Mouse (Mus musculus): ENCODE results near the gene Pmm2.

Pmm2 gene

DNA sequence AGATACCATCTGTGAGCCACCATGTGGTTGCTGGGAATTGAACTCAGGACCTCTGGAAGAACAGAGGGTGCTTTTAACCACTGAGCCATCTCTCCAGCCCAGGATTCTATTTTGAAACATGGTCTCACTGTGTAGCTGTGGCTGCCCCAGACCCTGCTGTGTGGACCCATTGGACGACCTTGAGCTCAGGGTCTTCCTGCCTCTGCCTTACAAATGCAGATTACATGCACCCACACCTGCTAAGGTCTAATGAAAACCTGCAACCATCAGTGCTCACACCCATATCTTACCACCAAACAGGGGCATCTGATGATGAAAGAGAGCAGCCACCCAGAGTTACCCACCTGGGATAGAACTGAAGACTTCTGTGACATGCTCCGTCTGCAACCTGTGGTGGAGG lies 18.8 kb downstream of the Pmm2 start:
- DNase-seq (ENCODE audit: low read depth, low spot score), result no peak

DNA sequence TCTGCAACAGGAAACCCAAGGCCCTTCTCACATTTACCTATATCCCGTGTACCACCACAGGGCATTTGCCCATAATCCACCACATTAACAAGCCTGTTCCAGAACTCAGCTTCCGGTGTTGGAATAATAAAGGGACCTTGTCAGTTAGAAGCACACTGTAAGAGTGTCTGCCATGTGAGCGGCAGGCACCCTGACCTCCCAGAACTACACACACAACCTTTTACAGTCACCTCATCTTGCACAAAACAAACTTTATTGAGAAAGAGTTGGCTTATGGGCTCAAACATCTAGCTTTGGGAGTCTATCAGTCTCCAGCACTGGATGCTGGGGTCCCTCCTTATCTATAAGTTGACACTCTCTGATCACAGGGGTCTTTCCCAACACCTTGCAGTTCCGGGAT lies 20.9 kb downstream of the Pmm2 start:
- no peak for DNase-seq (ENCODE audit: low read depth, low spot score)

DNA sequence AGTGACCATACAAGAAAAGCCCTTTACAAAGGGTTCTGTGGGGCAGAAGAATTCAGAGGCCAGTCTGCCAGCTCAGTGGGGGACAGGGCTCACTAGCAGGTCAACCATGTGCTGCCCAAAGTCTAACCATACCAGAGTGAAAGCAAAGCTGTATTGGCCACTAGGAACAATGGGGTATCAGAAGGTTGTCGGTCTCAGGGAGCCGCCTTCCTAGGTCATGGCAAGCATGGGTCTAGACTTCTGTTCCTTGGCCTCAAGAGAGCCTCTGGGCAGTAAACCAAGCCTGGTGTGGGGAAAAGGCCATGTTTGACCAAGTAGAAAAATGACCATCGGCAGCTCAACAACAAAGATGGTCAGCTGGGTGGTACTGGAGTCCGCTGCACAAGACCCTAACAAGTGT lies 21.3 kb downstream of the Pmm2 start:
- no peak for DNase-seq (ENCODE audit: low read depth, low spot score)

DNA sequence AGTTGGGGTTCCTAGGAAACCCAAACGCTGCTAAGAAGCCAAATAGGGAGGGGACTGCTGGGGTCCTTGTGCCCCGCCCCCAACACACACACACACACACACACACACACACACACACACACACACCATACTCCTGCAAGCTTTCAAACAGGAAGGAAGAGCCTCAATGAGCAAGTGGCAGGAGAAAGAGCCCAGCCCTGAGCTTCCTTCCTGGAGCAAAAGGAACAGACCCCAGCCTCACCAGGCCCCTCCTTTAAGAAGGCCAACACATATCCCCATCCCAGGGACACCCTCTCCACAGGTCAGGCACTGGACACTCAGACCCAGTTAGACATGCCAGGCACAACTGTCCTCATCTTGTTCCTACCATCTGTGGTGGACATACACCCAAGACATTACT lies 25.5 kb downstream of the Pmm2 start:
- DNase-seq (ENCODE audit: low read depth, low spot score), result no peak

DNA sequence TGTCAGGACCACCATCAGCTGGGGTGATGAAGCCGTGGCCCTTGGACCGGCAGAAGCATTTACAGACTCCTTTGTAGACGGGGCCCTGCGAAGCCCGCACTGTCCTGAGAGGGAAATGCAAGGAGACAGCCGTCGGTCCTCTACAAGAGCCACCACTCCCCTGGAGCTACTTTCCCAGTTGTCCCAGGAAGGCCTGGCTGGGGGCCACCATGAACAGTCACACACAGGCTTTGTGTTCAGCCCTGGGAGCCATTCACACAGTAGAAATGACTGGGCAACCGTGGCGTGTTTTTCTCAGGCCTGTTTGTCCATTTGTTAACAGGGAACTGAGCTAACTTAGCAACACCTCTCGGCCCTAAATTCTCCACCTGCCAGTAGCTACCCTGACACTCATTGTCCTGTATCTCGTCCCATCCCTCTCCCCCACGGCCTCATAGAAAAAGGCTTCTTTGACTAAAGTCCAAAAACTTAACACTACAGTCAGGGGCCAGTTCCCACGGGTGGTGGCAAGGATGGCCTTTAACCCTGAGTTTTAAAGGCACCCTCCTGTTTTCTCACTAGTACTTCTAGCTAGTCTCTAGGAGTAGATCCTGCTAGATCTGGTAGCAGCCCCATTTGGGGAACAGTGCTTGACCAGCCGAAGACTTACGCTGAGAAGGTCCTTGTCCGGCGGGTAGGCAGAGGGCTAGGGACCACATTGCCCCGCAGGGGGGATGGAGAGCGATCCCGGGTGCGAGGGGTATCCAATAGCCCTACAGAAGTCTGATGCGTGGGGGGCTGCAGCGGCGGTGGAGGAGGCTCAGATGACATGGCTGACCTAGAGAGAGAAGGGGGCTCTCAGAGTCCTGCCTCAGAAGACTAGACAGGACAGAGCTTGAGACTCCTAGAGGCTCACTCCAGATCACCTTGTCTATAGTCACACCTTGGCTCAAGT lies 26.4 kb downstream of the Pmm2 start:
- DNase-seq (ENCODE audit: low read depth, low spot score), result no peak

DNA sequence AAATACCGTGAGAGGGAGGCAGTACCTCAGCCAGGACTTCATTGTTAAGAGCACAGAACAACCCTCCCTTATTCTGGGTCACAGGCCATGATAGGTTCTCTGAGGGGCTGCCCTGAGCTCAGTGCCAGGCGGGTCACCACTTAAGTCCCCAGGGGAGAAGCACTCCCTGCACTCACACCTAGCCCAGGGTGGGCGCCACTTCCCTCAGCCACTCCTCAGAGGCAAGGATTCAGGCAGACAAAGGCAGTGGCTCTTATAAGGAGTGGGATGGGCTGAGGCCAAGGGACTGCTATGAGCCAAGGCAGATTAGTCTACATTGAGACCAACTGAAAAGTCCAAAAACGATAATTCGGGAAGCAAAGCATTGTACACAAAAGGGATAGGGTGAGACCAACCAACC lies 27.9 kb downstream of the Pmm2 start:
- DNase-seq (ENCODE audit: low read depth, low spot score), result no peak

DNA sequence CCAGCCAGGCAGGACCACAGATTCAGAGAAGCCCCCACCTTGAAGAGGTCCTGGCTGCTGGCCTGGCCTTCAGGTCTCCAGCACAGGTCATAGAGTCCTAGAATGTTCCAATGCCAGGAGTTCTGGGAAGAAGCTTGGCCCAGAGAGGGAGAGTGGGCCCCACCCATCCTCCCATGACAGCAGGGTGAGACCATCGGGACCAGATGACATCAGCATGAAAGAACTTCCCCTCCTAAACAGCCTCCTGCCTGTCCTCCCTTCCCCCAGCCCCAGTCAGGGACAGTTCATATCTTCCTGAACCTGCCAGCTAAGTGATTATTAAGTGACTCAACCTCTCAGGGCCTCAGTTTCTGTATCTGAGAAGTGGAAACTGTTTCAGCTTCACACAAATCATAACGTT lies 29.0 kb downstream of the Pmm2 start:
- DNase-seq (ENCODE audit: low read depth, low spot score), result no peak

DNA sequence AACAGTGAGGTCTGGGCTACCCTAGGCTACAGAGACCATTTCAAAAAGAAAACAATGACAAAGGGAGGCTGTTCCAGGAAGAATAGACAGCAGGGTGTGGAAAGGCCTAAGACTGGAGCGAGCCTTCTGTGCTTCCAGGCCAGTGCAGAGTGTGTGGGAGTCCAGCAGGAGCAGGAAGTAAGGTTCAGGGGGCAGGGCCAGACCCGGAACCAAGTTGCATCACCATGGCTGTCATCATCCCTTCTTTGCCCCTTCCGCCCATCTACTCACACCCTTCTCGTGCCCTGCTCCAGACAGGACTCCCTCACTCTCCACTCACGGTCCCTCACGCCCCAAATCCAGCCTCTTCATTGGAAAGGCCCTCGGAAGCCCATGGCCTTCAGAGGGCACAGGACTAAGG lies 29.8 kb downstream of the Pmm2 start:
- DNase-seq (ENCODE audit: low read depth, low spot score), result no peak

DNA sequence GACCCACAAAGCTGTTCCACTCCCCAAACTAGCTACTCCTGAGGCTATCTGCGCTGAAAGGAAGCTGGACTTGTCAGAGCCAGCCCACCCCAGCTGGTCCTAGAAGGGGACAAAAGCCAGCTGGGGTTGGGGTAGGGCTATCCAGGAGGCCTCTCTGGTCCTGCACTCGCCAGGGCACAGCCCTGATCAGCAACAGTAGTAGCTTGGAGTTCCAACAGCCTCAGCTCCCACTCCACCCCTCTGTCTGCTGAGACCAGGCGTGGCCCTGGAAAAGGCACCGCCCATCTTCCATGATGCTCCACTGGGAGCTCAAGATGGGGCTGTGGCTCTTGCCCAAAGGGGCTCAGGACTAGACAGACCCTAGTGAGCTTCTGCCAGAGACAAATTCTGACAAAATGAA lies 30.3 kb downstream of the Pmm2 start:
- no peak for DNase-seq (ENCODE audit: low read depth, low spot score)

DNA sequence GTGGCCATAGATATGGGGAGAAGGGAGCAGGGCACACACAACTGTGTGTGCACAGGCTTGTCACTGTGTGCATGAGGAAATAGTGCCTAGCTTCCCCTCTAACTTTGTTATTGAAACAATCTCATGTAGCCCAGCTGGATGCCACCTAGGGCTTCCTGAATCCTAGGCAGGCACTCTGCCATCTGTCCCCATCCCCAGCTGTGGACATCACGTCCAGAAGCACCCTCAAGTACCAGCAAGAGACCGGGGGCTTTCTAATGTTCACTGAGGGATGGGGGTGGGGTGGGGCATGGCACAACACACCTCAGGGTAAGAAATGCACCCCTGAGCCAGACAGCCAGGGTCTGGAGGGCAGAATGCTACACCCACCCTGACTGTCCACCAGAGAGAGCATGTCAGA lies 30.9 kb downstream of the Pmm2 start:
- DNase-seq (ENCODE audit: low read depth, low spot score), result no peak

DNA sequence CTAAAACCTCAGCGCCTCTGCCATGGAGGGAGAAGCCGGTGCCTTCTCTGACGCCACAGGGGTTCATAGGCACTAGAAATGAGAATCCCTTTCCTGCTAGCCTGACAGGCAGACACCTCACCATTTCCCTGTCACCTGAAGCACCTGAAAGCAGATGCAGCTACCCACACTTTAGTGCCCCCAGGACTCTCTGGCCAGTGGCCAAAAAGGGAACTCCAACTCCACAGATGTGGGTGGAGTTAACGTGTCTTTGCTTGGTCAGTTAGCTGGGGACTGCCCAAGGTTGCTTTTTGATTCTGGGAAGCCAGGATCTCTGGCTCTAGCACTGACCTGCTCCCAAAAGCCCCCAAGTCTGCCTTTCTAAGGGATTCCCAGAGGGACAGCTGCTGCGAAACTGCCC lies 32.0 kb downstream of the Pmm2 start:
- no peak for DNase-seq (ENCODE audit: low read depth, low spot score)

DNA sequence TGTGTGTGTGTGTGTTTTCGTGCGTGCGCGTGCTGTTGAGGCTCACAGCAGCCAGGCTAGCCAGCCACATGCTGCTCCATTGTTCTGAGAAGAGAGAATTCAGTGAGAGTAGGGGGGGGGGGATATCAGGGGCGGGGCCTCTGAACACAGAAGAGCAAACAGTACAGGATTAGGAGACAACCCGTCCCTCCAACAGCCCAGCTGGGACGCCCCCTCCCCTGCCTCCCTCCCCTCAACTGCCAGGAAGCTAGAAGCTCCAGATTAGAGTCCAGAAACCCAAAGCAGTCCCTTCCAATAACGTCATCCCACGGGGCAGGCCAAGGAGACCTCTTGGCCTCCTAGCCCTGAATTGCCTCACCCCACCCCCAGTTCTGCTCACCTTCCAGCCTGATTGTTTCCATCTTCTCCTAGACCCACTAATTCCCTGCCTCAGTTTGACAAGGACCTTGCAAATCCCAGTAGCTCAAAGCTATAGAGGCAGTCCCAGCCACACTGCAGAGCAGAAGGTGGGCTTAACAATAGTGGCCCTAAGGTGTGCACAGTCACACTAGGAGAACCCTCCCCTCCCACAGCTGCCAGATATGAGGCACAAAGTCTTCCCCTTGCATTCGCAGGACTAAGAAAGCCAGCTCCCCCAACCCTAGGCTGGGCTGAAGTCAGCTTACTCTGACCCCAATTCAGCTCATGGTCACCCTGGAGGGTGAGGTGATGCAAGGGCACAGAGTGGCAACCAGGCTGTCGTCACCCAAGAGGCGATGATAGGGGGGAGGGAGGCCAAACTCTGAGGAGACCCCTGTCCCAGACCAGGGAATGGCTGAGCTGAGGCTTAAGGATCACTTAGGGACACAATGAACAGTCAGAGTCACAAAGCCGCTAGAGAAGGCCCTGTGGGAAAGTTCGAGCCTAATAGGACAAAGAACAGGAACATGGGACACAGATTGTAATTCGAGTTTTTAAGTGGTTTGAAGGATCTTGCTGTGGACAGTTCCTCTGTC lies 32.9 kb downstream of the Pmm2 start:
- no peak for DNase-seq (ENCODE audit: low read depth, low spot score)

DNA sequence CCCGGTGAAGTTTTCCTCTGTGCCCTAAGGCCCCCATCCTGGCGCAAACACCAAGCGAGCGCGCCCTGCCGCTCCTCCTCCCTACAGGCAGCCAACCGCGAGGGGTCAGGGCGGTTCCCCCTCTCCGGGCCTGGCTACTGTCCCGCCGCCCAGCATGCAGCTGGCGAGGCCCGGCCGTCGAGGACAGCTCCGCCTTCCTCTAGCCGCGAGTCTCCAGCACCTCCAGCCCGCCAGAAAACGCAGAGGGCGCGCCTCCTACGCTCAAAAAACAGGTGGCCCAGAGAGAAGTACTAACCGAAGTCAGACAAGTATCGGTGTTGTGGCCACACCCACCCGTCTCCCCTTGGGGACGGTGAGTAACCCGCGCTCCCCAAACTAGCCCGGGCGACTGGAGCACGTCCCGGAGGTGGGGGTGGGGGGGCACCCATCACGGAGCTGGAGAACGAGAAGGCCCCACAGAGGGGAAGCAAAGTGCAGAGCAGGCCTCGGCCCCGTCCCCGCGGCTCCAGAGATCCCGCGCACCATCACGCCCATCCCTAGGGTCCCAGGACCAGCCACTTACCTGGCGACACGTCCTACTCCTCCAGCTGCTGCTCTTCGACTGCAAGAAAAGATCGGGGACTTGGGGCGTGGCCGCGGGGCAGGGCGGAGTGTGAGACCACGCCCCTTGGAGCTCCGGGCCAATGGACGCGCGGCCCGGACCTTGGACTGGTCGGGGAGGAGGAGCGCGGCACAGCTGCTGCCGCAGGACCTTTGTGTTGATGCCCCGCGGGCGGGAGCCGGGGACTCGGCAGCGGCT lies 34.3 kb downstream of the Pmm2 start, which contains the start of gene Carhsp1:
Carhsp1 (minus strand) TSS at position 605 of the 799 bp plus-strand sequence.
- DNase-seq (ENCODE audit: low read depth, low spot score), result peak; percentile 93

DNA sequence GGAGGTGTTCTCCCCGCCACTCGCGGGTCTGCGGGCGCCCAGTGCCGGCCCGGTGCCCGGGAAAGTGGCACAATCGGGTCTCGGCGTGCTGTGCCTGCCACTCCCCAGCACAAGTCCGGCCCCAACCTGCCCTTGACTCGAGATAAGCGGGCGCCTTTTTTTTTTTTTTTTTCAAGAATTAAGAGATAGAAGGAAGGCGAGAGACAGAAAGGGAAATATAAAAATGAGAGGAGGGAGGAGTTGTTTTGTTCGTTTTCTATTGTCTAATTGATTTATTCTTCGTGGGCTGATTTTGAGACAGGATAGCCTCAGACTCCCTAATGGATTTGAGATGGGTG lies 34.8 kb downstream of the Pmm2 start:
- no peak for DNase-seq (ENCODE audit: low read depth, low spot score)

DNA sequence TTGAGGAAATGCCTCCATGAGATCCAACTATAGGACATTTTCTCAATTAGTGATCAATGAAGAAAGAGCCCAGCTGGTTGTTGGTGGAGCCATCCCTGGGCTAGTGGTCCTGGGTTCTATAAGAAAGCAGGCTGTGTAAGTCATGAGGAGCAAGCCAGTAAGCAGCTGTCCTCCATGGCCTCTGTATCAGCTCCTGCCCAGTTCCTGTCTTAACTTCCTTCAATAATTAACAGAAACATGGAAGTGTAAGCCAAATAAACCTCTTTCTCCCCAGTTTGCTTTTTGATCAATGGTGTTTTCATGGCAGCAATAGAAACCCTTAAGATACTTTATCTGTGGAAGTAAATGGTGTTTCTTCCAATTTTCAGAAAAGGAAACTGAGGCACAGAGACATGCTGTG lies 35.3 kb downstream of the Pmm2 start:
- DNase-seq (ENCODE audit: low read depth, low spot score), result no peak

DNA sequence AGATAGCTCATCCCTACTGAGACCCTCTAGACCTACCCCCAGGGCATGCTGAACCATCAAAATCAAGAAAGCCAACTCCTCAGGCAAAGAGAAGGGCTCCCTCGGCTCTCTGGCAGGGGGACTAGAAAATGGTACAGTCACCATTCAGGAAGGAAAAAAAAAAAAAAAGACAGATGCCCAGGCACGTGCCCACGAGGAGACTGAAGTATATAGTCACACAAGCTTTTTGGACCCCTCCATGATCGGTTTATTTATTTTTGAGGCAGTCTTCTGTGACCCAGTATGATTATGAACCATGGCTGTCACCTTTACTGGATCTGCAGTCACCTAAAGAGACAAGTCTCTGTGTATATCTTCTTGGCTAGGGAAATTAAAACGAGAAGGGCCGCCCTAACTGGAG lies 35.9 kb downstream of the Pmm2 start:
- no peak for DNase-seq (ENCODE audit: low read depth, low spot score)

DNA sequence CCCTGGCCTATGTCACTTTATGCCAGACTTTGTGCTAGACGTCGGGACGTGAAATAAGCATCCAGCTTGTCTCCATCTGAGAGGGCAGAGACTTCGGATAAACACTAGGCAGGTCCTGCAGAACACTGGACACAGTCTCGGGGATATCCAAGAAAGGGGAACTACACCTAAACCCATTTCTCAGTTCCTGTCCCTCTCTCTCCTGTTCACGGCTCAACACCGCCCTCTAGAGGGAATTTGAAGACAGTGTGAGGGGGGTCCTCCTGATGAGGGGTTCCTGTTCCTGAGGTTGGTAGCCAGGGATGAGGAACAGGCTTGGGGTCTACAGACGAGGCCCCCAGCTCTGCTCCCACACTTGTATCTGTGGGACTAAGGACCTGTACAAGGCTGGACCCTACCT lies 36.7 kb downstream of the Pmm2 start:
- peak; percentile 71 for DNase-seq (ENCODE audit: low read depth, low spot score)

DNA sequence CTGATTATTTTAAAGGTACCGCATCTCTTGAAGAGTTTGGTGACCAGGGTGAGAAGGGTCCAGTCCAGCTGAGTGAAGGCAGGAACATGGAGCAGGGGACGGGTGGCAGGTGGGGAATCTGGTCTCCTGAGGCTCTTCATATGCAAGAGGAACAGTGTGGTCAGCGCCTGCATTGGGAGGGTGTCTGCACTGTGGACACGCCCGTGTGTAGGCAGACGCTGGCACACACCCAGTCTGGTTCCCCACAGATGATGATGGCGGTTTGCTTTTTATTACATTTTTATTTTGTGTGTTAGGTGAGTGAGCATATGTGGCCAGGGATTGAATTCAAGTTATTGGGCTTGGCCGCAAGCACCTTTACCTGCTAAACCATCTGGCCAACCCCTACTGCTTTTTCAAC lies 38.1 kb downstream of the Pmm2 start:
- peak; percentile 59 for DNase-seq (ENCODE audit: low read depth, low spot score)

DNA sequence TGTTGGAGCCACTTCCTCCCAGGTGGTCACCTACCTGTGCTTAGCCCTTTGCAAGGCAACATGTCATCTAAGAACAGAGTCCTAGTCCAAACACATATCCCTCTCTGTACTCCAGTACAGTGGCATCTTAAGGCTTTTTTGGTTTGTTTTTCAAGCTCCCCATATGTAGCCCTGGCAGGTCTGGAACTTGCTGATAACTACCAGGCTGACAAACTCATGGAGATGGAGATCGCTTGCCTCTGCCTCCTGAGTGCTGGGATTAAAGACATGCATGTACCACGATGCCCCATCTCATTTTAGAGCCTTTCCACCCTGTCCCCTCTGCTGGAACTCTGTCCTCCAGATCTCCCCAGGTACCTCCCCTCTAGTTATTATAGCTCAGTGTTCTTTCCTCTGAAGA lies 38.8 kb downstream of the Pmm2 start:
- DNase-seq (ENCODE audit: low read depth, low spot score), result peak; percentile 66

DNA sequence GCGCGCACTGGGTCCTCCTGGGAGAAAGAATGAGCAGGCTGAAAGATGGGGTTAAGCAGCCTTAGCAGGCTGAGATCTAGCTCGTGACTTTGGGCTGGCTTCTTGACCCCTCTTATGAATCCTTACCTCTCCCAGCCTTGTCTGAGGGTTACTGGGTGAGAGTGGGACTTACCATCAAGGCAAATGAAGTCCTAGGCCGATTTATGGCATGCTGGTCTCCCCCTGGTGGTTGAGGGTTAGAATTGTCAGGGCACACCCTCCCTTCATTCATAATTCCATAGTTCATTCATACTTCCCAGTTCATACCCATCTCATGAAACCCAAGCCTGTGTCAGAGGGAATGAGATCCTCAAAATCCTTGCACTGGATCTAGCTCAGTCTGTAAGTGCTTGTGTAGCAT lies 39.3 kb downstream of the Pmm2 start:
- DNase-seq (ENCODE audit: low read depth, low spot score), result peak; percentile 77

DNA sequence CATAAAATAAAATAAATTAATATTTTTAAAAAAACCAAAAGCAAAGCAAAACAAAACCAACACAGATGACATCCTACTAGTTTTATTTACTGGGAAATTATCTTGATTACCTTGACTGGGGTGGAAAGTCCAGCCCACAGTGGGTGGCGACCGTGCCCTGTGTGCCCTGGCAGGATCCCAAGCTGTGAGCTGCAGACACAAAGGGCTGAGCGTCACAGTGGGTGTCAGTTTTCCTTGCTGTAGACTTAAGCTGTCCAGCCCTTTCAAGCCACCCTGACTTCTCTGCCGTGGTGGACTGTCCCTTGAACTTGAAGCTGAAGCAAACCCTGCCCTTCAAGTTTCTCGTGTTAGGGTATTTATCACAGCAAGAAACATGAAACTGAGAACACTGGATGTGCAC lies 40.6 kb downstream of the Pmm2 start:
- DNase-seq (ENCODE audit: low read depth, low spot score), result no peak

DNA sequence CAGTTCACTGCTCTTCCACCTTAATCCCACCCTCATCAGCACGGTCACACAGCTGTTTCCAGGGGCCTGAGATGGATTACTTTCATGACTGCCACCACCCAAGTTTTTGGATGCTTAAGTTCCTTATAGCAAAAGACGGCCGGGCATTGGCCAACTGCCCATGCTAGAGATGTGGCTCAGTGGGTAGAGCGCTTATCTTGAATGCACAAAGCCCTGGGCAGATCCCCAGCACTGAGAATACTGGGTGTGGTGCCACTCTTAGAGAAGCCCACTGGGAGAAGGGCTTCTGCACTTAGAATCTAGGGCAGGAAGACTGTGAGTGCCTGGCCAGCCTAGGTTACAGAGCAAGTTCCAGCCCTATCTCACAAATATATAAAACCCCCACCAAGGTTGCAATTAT lies 41.2 kb downstream of the Pmm2 start:
- no peak for DNase-seq (ENCODE audit: low read depth, low spot score)
